Mouse (Mus musculus): ENCODE results near the gene Stab2.

Stab2 gene

DNA sequence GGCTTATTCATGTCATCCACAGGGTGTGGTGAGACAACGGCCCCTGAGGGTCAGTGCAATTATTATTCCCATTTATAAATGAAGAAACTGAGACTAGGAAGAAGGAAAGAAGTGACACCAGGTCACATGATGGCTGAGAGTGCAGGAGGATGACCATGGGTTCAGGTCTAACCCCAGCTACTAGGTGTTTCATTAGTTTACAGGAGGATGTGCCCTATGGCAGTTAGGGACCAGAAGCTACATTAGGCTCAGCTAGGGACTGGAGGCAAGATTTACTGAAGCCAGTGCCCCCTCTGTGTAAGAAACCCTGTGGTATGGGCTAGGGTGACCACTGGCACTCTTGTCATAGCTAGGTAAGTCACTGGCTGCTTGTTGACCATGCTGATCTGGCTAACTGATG lies 116.8 kb downstream of the Stab2 start:
- DNase-seq (ENCODE audit: low read depth, low spot score) = no peak

DNA sequence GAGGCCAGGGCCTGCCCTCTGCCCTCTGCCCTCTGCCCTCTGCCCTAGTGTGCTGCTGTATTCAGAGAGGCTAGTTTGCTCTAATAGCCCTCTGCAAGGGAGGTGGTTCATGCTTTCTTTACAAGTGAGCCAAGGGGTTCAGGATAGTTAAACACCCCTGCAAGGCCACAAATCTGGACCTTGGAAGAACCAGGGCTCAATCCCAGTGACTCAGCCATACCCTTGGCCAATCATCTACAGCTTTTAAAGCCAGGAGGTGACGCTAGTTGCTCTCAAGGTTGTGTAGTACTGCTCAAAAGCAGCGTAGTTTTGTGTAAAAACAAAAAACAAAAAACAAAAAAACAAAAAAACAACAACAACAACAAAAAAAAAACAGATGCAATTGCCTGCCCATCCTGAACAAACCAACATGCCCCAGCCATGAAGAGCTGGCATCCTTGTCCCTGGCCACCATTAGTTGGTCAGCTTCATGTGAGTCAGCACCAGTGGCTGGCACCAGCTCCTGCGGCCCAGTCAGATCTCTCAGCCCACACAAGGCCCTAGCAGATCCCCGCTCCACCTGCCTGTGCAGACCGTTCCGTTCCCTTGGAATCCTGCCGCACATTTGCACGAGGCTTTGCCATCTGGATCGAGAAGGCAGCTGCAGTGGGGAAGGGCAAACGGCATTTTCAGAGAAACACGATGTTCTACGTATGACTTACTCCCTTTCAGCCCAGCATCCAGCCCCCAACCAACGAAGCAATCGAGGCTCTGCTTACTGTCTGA lies 117.5 kb downstream of the Stab2 start:
- DNase-seq (ENCODE audit: low read depth, low spot score) = no peak

DNA sequence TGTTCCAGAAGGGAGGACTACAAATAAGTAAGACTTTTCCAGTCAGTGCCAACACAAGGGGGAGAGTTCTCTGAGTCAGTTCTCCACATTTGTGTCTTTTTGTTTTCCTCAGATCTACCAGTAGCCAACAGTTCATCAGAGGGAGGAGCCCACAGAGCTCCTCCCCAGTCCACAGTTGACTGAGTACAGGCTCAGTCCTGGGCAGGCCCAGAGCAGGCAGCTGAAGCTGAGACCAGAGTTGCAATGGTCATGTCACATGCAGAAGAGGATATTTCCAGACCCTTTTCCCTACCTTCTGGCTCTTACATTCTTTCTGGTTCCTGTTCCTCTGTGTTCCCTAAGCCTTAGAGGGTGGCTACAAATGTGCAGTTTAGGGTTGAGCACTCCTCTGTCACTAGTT lies 118.4 kb downstream of the Stab2 start:
- no peak for DNase-seq (ENCODE audit: low read depth, low spot score)

DNA sequence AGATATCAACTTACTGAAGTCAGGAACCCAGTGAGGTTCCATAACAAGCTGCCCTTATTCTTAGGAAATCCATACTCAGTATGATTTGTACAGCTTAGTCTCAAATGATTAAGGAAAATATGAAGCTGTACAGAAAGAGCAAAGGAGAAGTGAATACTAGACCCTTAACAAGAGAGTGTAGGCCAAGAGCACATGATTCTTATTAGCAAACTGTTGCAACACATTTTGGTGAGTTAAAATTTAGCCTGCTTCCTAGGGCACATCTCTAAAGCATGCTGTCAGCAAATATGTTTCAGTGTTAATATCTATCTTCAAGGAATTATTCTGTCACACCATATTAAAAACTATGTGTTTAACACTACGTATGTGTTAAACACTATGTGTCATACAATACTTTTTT lies 121.4 kb downstream of the Stab2 start:
- DNase-seq (ENCODE audit: low read depth, low spot score) = no peak

DNA sequence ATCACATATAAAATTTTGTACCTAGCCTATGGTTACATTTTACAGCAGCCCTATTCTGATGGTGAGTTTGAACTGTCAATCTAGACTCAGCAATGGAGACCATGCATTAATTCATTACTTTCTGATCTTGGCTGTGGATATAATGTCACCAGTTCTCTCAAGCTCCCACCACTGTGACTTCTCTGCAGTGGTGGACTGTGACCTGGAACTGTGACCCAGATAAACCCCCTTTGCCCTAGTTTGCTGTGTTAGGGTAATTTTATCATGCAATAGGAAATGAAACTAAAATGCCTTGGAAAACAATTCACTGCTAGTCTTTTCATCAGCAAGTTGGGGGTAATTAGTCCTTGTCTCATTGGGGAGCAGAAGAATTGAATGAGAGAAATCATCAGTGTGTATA lies 126.4 kb downstream of the Stab2 start:
- DNase-seq (ENCODE audit: low read depth, low spot score) = no peak

DNA sequence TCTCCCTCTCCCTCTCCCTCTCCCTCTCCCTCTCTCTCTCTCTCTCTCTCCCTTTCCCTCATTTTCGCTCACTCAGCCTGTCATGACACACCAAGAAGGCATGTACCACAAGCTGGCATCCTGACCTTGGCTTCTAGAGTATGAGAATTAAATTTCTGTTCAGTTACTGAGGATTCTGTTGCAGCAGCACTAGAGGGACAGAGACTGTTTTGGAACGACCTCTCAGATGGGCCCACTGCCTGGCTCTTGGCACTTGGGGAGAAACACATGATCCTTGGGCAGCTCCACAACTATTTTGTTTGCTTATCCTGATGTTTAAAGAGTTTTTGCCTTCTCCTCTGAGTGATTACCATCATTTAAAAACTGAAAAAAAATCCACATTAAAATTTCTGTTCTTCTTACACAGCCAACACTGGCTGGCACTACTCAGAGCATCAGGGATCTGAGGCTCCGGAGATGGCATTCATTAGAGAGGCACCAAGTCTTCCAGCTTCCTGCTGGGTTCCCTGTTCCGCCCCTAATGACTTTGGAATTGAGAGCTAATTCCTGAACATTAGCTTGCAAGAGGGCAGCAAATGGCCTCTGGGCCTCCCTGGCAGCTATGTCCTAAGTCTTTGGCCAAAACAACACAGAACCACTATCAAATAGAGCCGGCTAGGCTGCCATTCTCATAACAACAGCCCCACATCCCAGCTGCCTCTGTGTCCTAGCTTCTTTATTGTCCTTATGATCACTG lies 127.6 kb downstream of the Stab2 start:
- DNase-seq (ENCODE audit: low read depth, low spot score) = no peak

DNA sequence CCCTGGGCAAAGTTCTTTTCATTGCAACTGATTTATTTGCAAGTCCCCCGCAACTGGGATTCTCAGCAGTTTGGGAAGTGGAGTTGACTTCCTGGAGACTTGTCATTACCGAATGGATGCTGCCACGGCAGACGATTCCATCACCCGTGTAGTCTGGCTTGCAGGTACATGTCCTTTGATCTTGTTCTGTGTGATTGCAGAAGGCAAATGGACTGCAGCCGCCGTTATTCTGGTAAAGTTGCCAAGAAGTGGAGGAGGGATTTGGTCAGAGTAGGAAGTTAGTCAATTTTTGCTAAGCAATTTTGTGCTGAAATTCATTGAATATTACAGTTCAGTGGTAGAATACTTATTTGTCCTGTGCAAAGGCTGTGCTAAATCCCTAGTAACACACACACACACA lies 129.1 kb downstream of the Stab2 start:
- DNase-seq (ENCODE audit: low read depth, low spot score) = no peak

DNA sequence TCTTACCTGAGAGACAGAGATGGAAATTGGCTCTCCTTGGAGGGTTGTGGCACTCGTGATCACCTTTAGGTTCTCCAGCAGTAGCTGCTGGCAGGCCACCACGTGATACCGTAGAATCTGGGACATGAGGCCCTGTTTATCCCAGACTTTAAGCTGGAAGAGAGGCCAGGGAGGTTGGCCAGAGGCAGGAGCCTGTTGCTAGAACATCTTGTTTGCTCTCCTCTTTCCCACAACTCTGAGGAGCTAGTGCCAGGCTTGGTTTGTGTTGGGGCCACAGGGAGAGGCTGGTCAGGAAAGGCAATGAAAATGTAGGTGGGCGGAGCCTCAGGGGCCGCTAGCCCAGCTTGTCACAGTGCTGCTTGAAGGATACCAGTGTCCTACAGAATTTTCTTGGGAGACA lies 135.2 kb downstream of the Stab2 start:
- DNase-seq (ENCODE audit: low read depth, low spot score) = no peak

DNA sequence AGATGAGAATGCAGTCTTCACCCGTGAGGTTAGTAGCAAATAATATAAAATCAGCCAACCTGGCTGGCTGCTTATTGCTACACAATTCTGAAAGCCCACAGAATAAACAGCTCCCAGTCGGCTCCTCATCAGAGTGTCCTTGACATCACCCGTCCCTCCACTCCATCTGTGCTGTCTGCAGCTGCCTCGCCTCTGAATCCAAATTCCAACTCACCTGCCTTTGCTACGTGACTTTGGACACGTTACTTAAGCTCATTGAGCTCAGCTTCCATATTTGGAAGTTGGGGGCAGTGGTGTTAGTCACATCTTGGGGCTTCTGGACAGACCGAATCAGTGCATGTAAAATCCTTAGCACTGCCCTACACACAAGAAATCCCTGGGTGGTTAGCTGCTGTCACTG lies 135.7 kb downstream of the Stab2 start:
- no peak for DNase-seq (ENCODE audit: low read depth, low spot score)

DNA sequence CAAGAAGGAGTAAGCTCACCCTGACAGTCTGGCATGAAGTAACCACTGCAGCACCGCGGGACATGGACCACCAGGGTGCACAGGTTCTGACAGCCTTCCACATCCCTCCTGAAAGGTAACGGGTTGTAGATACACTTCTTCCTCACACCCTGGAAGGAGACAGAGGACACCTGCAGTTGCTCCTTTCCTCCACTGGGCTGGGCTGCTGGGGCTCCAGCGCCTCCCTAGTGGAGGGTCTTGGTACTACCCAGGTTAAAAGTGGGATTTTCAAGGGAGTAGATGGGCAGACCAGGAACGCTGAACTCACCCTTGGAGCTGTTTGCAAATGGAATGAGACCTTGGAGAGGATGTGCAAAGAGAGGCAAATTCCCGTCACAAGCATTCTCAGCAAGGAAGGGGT lies 144.4 kb downstream of the Stab2 start:
- no peak for DNase-seq (ENCODE audit: low read depth, low spot score)

DNA sequence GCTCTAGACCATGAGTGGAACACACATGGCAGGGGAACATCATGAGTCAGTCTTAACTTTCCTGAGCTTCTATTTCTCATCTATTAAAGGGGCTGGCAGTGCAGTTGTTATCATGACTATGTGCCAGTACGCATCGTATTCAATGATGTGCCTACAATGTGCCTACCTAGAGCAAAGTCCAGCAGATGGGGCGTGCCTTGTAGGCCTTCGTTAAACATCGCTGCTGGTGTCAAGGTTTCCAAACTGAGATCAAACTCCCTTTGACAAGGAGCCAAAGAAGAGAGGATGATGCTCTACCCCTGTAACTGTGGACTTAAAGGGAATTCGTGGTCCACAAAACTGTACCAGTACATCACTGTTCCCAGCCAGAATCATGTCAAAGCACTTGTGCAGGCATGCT lies 145.3 kb downstream of the Stab2 start:
- DNase-seq (ENCODE audit: low read depth, low spot score) = no peak

DNA sequence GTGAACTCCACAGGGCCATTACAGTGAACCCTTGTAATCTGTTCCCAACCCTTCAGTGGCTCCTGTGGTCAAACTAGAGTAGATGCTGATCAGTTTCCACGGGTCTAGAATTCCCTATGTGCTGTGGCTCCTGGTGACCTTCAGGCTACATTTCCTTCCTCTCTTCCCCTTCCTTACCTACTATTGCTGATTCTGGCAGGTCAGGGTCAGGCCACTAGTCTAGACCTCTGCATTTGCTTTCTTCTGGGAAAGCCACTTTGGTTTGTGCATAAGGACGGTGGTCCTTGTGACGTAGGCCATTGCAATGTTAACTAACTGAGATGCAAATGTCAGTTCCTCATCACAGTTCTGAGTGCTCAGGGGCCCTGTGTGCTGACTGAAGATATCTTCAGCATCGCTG lies 147.4 kb downstream of the Stab2 start:
- DNase-seq (ENCODE audit: low read depth, low spot score) = no peak

DNA sequence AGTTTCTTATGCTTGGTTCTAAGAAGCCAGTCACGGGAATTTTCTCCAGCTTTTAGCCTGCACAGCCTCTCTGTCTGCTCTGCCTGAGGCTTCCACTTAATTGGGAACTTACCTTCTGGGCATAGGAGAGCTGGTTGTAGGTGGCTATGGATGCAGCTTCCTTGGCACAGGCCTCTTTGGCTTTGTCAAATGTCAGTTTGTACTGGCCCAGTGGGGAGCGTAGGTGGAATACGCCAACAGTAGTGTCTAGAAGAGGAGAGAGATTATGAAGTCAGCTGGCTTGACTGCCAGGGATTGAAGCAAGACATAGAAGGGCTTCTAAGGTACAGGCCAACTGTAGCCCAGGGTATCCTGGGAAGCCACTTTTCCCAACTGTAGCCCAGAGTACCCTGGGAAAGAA lies 154.4 kb downstream of the Stab2 start:
- DNase-seq (ENCODE audit: low read depth, low spot score) = no peak

DNA sequence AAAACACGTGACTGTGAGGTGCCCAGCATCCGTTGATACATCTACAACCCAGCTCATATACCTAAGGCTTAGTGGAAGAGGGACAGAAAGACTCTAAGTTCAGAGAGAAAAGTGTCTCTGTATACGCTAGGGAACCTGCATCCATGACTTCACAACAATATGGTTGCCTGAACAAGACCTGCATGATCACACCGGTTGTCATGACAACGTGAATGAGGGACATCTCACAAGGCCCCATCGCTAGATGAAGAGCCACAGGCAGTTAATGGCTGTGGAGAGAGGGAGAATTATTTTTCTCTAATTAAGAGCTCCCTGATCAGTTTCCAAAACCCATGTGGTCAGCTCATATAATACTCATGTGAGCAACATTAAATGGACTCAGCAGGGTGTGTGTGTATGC lies 155.7 kb downstream of the Stab2 start:
- DNase-seq (ENCODE audit: low read depth, low spot score) = no peak

DNA sequence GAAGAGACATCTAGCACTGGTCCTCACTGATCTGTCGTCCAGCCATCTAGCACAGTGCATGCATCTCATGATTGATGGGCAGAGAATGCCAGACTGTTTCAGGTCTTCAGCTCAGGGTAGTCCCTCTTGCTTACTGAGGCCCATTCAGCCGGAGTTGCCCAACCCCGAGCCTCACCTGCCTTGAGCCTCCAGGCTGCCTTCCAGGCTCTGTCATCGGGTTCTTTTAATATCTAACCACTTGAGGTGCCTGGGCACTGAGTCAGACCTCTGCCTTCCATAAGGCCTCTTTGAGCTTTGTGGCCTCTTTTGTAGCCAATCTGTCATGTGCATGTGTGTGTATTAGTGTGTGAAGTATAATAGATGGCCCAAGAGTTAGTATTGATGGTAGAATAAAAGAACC lies 158.3 kb downstream of the Stab2 start:
- no peak for DNase-seq (ENCODE audit: low read depth, low spot score)

DNA sequence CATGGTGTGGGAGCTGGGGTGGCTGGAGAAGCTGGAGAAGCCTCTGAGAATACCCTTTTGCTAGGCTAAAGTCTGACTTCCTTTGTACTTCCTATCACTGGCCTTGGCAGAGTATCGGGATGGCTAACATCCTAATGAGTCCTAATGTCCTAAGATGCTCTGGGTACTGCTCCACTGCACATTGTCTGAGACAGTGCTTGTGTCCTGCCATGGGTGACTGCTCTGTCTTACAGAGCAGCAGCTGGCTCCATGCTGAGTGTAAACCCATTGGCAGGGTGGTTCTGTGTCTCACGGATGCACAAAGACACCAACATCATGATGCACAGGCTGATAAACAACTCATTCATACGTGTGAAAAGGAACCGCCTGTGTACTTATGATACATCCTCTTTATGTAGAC lies 158.7 kb downstream of the Stab2 start:
- no peak for DNase-seq (ENCODE audit: low read depth, low spot score)

DNA sequence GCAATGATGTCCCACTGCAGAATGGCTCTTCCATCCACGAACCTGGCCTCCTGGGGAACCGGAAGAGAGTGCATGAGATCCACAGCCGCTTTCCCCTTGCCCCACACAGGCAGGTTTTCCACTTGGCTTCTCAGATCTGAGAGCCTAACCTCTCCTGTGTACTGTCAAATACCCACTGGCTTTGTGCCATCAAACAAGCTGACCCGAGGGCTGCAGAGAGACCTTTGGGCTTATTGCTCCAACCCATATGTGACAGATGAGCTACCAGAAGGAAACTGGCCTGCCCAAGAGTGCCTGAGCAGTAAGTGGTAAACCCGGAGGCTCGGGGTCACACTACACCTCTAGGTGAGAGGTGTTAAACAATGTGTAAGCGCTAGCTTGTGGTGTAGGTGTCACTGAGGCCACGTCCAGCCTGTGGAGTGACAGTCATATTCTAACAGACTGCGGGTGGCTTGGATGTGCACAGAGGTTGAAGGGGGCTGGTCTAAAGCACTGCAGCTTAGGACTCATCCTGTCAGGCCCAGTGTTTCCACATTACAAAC lies 160.8 kb downstream of the Stab2 start:
- no peak for DNase-seq (ENCODE audit: low read depth, low spot score)

DNA sequence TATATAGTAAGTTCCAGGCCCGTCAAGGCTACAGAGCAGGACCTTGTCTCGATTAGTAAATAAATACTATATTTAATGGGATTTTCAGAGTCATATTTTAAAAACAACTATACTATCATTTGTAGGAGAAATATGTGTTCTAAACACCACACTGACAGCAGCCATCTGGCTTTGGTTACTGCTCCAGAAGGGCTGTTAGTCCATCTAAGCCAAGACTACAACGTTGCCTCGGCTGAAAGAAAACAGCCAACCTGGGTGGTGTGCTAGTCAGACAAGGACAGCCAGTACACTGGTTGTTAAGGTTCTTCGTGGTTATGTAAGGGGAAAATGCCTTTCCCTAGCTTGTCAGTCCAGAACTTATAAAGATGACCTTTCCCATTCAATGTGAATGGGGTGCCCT lies 165.2 kb downstream of the Stab2 start:
- no peak for DNase-seq (ENCODE audit: low read depth, low spot score)

DNA sequence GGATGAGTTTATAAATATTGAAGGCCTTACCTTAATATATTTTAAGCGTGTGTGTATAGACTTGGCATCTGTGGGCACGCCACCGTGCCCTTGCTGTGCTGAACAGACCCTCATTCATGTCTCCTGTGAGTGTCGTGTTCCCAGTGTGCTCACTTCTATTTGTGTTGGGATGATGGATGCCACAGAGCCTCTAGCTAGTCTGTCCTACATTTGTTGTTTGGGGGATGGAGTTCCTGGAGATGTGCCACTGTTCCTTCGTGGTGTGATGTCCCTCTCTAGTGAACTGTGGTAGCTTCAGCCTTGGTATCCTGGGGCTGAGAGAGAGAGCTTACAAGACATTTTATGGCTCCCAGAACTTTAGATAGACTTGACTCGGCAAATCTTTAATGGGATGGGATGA lies 169.0 kb downstream of the Stab2 start:
- DNase-seq (ENCODE audit: low read depth, low spot score) = no peak

DNA sequence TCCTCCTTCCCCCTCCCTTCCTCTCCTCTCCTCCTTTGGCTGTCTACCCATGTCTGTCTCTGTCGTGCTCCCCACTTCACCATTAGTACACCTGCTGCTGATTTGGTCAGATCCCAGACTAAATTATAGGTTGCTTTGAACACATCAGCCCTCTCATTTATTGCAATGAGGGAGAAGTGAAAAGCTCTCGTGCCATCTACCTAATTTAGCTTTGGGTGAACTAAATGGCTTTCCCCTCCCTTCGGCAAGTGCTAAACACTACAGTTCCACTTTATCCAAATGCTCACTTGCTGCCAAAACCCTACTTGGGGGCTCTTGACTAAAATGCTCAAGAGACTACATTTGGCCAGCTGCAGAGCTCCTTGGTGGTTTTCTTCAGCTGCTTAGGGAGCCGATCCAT lies 171.0 kb downstream of the Stab2 start:
- peak; percentile 24 for DNase-seq (ENCODE audit: low read depth, low spot score)

DNA sequence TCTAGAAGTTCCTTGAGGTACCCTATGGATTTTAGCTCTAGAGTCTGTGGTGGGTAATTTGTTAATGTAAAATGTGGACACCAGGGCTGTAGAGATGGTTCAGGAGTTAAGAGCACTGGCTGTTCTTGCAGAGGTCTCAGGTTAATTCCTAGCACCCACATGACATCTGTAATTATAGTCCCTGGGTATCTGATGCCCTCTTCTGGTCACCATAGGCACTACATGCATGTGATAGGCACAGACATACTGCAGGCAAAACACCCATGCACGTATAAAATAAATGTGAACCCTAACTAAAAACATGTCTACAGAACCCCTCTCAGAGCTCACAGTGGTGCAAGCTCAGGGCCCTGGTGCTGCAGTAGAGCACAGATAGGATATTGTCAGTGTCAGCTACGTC lies 178.3 kb downstream of the Stab2 start:
- no peak for DNase-seq (ENCODE audit: low read depth, low spot score)

DNA sequence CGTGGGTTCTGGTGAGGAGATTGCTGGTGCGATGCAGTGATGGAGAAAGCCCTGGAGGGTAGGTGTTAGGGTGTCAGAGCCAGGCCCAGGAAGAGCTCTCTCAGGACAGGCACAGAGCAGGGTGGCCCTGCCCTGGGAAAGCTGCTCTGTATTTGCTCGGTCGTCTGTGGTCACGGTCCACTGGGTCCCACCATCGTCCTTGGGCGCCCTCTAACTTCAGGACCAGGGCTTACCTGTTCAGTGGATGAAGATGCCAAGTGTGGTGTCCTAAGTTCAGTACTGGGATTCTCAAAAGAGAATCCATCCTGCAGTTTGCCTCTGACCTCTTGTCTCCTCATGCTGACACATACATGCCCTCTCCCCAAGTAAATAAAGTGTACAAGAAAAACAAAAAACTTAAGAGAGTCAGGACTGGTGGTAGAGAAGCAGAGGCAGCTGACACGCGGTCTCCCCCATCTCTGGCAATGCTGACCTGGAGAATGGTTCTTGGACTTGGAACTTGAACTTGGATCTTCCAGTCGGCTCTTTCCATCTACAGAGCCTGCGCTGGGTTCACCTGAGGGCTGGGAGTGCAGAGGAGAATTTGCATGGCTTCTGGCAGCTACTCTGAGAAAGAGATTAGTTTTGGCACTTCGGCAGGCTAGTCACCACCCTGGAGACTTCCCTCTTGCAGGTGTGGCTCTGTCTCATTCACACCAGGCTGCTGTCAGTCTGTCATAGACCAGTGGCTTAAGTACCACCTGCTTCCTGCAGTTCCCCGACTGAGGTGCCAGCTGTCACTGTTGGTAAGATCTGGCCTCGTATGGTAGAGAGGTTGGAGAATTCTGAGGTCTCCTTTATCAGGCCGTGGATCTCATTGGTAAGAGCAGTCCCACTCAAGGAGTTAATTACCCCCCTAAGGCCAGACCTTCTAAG lies 179.3 kb downstream of the Stab2 start:
- no peak for DNase-seq (ENCODE audit: low read depth, low spot score)
